Comparison of ENCODE assay signal across 8 mouse cellular contexts in genomic region chr12:101818246-101818607, GRCm38 (mm10). TPM values are rescaled to one million over a fixed set of nuclear protein-coding genes. Genes with fewer than 3 reads are reported as not detected.
DNase-seq lines count a peak whose midpoint lies in the region; ATAC-seq and TF ChIP-seq lines count a peak whose summit lies in the region.

No protein-coding gene starts in this region.

- no peak for TF ChIP-seq CTCF in heart, adult 2 months (IDR thresholded peaks at IDR 0.05)
- TF ChIP-seq CTCF in testis, adult 2 months (IDR thresholded peaks at IDR 0.05; ENCODE audit: control insufficient read depth, insufficient read depth, insufficient replicate concordance, low read depth, low read length), result no peak
- no peak for TF ChIP-seq CTCF in stomach, postnatal 0 days (IDR thresholded peaks at IDR 0.05; ENCODE audit: low read depth)

- H3K36me3 ChIP-seq in heart, adult 2 months (ENCODE audit: control insufficient read depth, insufficient read depth, low read length), result no peaks in the 10 kb centered on the region
- H3K36me3 ChIP-seq in testis, adult 2 months (ENCODE audit: control insufficient read depth, insufficient read depth, low read length), result no peaks in the 10 kb centered on the region
- H3K36me3 ChIP-seq in liver, embryonic 12.5 days, result no peaks in the 10 kb centered on the region
- no peaks in the 10 kb centered on the region for H3K36me3 ChIP-seq in stomach, postnatal 0 days (ENCODE audit: control insufficient read depth, insufficient read depth, low read length)

- H3K27me3 ChIP-seq in heart, adult 2 months (ENCODE audit: control insufficient read depth, insufficient read depth, low read length), result no peaks in the 10 kb centered on the region; the same call in 1 of the 2 replicates
- no peaks in the 10 kb centered on the region; the same call in 1 of the 2 replicates for H3K27me3 ChIP-seq in testis, adult 2 months (ENCODE audit: control insufficient read depth, insufficient read depth, low read length)
- peaks cover 57% of the 10 kb centered on the region for H3K27me3 ChIP-seq in liver, embryonic 12.5 days (replicated peaks)
- H3K27me3 ChIP-seq in stomach, postnatal 0 days (ENCODE audit: control insufficient read depth, insufficient read depth, low read length), result no peaks in the 10 kb centered on the region

- no peak for TF ChIP-seq POLR2A in heart, adult 2 months (IDR thresholded peaks at IDR 0.05; ENCODE audit: insufficient read depth, low read depth, low read length)
- TF ChIP-seq POLR2A in testis, adult 2 months (IDR thresholded peaks at IDR 0.05; ENCODE audit: control insufficient read depth, low read depth, low read length), result no peak

- peak overlapping the region; percentile 74 for H3K4me2 ChIP-seq in liver, embryonic 12.5 days
- H3K4me2 ChIP-seq in stomach, postnatal 0 days (replicated peaks; ENCODE audit: low read depth), result peak overlapping the region; percentile 89

- no peak for ATAC-seq in liver, embryonic 12.5 days
- ATAC-seq in stomach, postnatal 0 days (ENCODE audit: low FRiP score, low TSS enrichment), result no peak

- H3K4me3 ChIP-seq in heart, adult 2 months, result peak overlapping the region; percentile 43
- peak overlapping the region; percentile 78 for H3K4me3 ChIP-seq in testis, adult 2 months (ENCODE audit: control insufficient read depth, low read depth, low read length)
- H3K4me3 ChIP-seq in liver, embryonic 12.5 days, result peak overlapping the region; percentile 47
- peak overlapping the region; percentile 58 for H3K4me3 ChIP-seq in stomach, postnatal 0 days (ENCODE audit: low read depth, low read length)

- no peaks in the 10 kb centered on the region for H3K79me2 ChIP-seq in heart, adult 2 months (replicated peaks; ENCODE audit: control insufficient read depth, insufficient read depth, low read length)

- H3K9me3 ChIP-seq in liver, embryonic 12.5 days (replicated peaks), result no peaks in the 10 kb centered on the region
- H3K9me3 ChIP-seq in stomach, postnatal 0 days (ENCODE audit: control insufficient read depth, low read length), result no peaks in the 10 kb centered on the region

- H3K4me1 ChIP-seq in heart, adult 2 months (ENCODE audit: control insufficient read depth, insufficient read depth, low read length), result peaks cover 6% of the 10 kb centered on the region
- peaks cover 10% of the 10 kb centered on the region for H3K4me1 ChIP-seq in testis, adult 2 months (ENCODE audit: control insufficient read depth, insufficient read depth, low read length)
- H3K4me1 ChIP-seq in liver, embryonic 12.5 days, result peaks cover 13% of the 10 kb centered on the region; the same call in 1 of the 2 replicates
- H3K4me1 ChIP-seq in stomach, postnatal 0 days (replicated peaks; ENCODE audit: control insufficient read depth, insufficient read depth), result no peaks in the 10 kb centered on the region; the same call in 1 of the 2 replicates

- H3K27ac ChIP-seq in heart, adult 2 months, result peak overlapping the region; percentile 70
- no peak overlapping the region for H3K27ac ChIP-seq in testis, adult 2 months (ENCODE audit: control insufficient read depth, insufficient read depth, low read depth, low read length)
- H3K27ac ChIP-seq in liver, embryonic 12.5 days, result no peak overlapping the region
- H3K27ac ChIP-seq in stomach, postnatal 0 days (replicated peaks), result peak overlapping the region; percentile 80

- no peak for DNase-seq in heart, adult 2 months
- DNase-seq in heart, postnatal 36 days, result no peak
- no peak for DNase-seq in testis, postnatal 14 days (ENCODE audit: low spot score)
- no peak for DNase-seq in stomach, postnatal 0 days (ENCODE audit: low spot score)
- DNase-seq in adrenal gland, postnatal 14 days, result no peak
- DNase-seq in left cerebral cortex, postnatal 25 days (ENCODE audit: low spot score in 2 of 2), result no peak

- TF ChIP-seq EP300 in heart, adult 2 months (IDR thresholded peaks at IDR 0.05; ENCODE audit: insufficient read depth, low read depth, low read length), result no peak
- no peak for TF ChIP-seq EP300 in stomach, postnatal 0 days (optimal IDR thresholded peaks at IDR 0.05)

- H3K9ac ChIP-seq in heart, adult 2 months (ENCODE audit: low read depth, low read length), result peak overlapping the region; percentile 32
- H3K9ac ChIP-seq in liver, embryonic 12.5 days, result no peak overlapping the region
- peak overlapping the region; percentile 56 for H3K9ac ChIP-seq in stomach, postnatal 0 days (ENCODE audit: low read length)

- 20% methylated on average over 11 of the region's 11 CpGs for WGBS in heart, adult 2 months
- WGBS in liver, embryonic 12.5 days (ENCODE audit: insufficient replicate concordance), result 34% methylated on average over 11 of the region's 11 CpGs
- WGBS in stomach, postnatal 0 days, result 12% methylated on average over 11 of the region's 11 CpGs

- intact Hi-C loops in heart, adult 2 months (cut with DNase I), result loop anchor here (10.0 kb wide), 1 partner anchor 57 kb away; no protein-coding TSS in a partner anchor
- intact Hi-C loops in heart, postnatal 36 days (cut with DNase I), result no loop called here
- intact Hi-C loops in left cerebral cortex, postnatal 25 days (cut with DNase I), result loop anchor here (10.0 kb wide), 1 partner anchor 57 kb away; no protein-coding TSS in a partner anchor

RNA-seq across cellular contexts. Expression of gene Fbln5, which starts 0.6 kb away (rescaled TPM):
- total RNA-seq in heart, adult 2 months (2021), result 10 to 100 TPM; 23.4 to 26.9 TPM
- 40.4 and 60.4 TPM in 2 replicates for polyA plus RNA-seq in heart, adult 2 months (2012; rRNA removed)
- 10 to 100 TPM; 27.7 to 29.8 TPM for total RNA-seq in heart, postnatal 36 days (2021)
- polyA plus RNA-seq in testis, adult 2 months (2012; rRNA removed), result 7.9 and 8.8 TPM in 2 replicates
- polyA plus RNA-seq in liver, embryonic 12.5 days (2016; fragmentation: Nextera tagmentation; extraction: Ambion mirVana), result 4.1 and 4.3 TPM in 2 replicates
- 50.7 and 70.9 TPM in 2 replicates for polyA plus RNA-seq in stomach, postnatal 0 days (2015; fragmentation: Nextera tagmentation; extraction: Ambion mirVana)
- 57.7 and 60.3 TPM in 2 replicates for total RNA-seq in adrenal gland, postnatal 14 days (2021)
- total RNA-seq in left cerebral cortex, postnatal 25 days (2021), result 1 to 10 TPM; 7.1 to 8.0 TPM

Comparison
In these comparisons a context has a peak if more than half of its experiments do, and no peak if none do; other contexts are left out.
1. H3K27ac ChIP-seq: peak in heart, adult 2 months (single experiment) and stomach, postnatal 0 days (single experiment); none in testis, adult 2 months (single experiment) and liver, embryonic 12.5 days (single experiment).
2. Peak in every context shown above with its lines, with median percentiles within 50 percentile points of each other: H3K4me3 ChIP-seq.